Mouse (Mus musculus) adrenal gland, adult (tissue): ENCODE measurements around the gene Opn5.

Experiments
- DNase-seq, 2 experiments: peaks; one replicate each; pipeline ENCODE4 v3.0.0; 2022 to 2023; ENCODE audit warnings: low spot score in 1 of 2; ENCODE audit not compliant: inconsistent age in 2 of 2

Opn5 gene

DNA sequence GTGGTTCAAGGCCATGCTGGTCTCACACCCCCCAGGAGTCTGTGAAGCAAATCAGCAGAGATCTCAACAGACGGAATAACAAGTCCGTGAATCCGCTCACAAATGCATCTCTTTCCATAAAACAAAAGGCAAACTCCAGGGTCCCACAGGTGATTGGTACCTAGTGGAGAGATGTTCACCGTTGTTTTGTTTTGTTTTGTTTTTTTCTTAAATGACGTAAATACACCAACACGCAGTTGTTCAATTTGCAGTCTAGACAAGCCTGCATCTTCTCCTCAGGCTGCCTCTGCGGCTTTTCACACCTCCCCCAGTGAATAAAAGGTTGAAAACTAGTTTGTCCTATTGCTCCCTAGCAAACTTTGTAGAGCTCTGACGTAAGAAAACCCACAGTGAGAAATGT, at the start of gene Opn5:
Gene Opn5 (minus strand): TSS at position 101 of the 400 bp plus-strand sequence.
- no peak for DNase-seq

DNA sequence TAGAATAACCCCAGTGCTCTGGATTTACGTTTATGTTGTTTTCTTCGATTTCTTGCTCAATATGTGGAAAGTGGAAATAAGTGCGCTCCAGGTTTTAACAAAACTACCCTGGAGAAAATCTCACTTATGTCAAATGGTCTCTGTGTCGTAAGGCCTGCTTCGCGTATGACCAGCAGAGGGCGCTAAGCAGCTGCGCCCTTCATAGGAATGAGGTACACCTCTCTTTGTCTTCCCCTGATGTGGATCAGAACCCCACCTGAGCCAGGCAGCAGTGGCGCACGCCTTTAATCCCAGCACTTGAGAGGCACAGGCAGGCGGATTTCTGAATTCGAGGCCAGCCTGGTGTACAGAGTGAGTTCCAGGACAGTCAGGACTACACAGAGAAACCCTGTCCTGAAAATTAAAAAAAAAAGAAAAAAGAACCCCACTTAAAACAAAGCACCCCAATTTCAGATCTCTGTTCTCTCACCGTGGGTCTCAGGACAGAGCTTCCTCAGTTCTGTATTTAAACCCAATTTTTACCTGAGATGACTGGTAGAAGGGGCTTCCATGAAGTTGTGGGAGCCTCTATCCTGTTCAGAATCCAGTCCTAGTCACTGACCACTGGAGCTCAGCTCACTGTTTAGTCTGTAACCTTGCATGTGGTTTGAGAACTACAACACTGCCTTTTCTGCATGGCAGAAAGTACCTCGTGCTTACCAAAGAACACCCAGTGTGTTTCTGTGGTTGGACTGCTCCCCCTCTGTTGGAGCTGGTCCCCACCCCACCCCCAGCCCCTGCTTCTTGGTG, 47.6 kb upstream of the Opn5 start:
- peak; percentile 9 to 59 for DNase-seq

DNA sequence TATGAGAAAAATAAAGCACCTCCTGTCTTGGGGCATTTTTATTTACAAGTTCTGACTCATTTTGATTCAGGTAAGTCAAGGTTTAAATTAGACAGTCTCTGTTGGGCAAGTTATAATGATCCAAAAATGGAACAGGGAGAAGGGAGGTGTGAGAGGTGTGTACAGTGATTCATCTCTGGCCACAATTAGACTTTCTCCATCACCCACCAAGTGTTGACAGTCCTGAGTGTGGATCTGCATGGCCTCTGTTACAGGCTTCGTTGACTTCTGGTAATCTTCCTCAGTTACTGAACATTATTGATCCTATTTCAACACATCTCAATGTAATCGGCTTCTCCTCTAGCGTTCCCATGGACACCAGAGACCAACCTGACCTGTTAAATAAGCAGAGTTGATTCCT, 32.2 kb upstream of the Opn5 start:
- DNase-seq, result no peak

DNA sequence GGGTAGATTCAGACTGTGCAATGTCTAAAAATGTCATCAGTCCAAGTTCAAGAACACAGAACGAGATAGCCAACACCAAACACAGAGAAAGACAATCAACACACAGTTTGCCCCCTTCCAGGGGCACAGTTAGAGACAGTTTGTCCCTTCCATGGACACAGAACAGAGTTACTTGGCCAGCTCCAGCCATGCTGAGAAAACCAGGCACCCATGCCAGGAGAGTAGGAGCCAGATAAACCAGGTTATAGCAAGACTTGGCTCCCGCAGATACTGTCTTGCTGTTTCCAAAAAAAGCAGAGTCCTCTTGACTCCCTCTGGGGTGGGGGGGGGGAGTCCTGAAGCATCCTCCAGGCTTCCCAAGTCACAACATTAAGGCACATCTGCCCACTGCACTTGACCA, 19.0 kb upstream of the Opn5 start:
- DNase-seq, result no peak

DNA sequence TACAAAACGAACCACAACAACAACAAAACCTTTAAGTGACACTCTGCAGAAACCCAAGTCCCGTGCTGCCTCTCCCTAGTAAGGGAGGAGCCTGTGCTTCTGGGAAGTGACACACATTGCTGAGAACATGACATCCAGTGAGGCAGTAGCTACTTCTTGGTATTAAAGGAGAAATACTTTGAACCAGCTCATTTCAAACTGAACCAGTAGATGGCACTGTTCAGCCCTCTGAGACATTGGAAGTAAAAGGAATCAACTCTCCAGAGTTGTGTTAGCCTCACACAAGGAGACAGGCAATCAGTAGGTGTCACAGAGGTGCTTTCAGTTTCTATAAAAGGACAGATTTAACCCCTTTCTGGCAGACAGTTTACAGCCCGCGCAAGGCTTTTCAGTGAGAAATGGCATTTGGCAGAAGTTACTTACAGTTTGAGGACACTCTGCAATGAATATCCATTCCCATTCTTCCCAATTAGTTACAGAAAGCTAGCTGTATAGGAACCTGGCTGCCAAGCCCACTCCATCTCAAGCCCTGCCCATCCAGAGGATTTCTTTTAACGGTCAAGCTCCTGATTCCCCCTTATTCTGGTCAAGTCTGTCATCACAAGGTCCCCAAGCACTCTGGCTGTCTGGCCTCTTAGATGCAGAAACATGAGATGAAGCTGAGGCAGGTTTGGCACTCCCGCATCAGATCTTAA, 2.0 kb upstream of the Opn5 start:
- peak; percentile 9 to 83 for DNase-seq

DNA sequence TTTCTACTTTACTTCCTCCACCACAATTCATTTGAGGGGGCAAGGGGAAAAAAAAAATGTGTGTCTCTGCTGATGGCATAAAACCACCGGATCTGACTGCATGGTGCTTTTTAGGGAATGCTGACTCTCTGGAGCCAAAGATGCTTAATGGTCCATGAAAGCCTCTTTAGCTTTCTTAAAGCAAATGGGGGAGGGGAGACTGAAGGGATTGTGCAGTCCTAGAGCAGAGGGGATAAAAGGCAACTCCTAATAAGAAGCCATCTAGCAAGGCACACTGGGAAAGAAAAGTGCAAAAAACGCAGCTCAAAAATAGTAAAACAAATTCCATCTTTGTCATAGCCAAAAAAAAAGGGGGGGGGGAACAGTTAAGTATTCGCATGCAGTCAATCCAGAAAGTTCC, 2.9 kb downstream of the Opn5 start:
- DNase-seq, result no peak

DNA sequence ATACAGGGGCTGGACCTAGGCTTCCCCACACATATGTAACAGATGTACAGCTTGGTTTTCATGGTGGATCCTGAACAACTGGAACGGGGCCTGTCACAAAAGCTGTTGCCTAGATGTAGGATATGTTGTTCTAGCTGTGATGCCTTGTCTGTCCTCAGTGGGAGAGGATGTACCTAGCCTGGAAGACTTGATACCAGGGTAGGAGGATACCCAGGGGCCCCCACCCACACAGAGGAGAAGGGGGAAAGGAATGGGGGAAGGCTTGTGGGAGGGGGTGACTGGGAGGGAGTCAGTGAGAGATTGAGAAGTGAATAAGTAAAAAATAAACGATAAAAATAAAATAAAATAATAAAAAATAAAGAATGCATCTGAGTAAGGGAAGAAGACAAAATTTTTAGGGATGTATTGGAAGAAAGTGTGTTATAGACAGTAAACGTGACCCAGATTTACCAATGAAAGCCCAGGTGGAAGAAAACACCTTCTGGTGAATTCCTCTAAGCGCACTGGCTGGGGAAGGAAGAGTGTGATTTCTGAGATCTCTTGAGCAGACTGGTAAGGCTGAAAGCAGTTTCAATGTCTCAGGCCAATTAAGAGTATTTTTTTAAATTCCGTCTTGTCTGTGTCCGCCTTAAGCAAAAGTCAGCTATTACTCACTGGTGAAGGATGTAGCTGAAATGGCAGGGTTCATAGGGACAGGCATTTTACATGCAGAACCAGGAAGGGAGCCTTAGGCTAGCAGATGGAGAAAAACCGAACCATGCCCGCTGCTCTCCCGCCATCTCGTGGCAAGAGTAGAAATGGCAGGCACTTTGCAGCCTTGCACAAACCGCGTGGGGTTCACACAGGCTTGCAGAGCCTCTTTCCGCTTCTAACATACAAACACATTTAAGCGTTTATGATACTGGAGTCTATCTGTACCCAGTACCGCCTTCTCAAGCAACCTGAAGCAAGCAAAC, 8.1 kb downstream of the Opn5 start:
- peak; percentile 50 to 83 for DNase-seq

DNA sequence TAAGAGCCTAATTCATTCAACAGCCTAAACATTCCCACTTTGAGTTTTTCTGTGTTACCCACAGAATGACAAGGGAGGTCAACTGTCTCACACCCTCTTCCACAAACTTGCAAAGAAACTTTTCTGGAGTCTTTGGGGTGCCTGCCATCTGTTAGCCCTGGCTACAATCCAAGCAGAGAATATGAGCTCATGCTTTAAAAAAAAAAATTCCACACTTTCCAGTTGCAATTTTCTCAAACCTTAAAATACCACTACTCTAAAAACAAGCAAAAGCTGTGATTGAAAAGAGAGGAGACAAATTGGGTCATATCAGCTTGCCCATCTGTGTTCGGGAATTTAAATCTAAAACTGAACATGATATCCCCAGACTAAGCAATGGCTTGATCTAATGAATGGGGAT, 24.7 kb downstream of the Opn5 start:
- no peak for DNase-seq

DNA sequence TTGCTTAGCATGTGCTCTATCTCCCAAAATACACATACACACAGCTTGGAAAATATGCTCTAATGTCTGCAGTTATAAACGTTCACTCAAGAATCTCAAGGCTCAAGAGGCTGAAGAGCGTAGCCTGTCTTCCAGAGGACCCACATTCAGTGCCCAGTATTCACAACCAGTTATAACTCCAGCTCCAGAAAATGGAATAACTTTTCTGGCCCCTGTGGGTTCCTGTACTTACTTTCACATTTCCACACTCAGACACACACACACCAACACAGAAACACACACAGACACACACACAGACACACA, 28.2 kb downstream of the Opn5 start:
- DNase-seq, result no peak

DNA sequence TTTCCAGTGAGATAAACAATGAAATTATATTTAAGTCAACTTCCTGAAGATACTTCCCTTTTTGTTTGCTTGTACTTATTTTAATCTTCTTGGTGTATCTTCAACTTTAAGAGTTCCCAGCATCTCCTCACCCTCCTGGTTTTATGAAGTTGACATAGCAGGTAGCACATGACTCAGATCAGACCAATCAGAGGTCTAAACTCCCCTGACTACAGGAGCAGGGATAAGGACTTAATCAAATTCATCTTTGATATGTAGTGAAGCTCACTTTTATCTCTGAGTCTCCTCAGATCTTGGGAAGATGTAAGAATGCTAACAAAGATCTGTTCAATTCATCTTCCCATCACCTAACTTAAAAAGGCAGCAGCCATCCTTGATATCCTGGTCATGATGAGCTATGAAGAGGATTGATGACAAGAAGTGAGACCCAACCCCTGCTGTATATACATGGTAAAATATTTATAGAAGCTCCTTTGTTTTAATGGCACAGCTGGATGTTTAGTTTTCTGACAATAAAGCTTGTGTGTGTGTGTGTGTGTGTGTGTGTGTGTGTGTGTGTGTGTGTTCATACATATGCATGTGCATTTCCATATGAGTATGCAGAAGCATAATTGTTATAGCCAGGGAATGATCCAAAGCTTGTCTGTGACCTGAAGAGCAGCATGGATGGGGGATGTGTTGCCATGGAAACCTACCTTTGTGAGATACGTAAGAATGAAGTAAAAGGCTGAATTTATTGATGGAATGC, 28.7 kb downstream of the Opn5 start:
- DNase-seq, result no peak

DNA sequence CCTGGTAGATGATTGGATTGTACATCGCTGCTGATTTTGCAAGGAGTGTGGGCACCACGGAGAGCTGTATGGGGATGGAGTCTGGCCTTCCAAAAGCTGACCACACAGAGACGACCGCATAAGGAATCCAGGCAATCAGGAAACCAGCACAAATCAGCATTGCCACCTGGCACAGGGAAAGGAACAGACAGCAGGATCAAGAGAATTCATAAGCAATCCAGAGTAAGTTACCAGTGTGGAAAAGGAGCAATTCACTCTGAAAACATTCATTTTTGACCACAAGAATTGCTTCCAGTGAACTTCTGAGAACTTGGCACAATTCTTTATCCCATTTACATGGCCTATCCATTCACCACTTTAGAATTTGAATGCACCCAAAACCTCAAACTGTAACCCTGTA, 30.6 kb downstream of the Opn5 start:
- no peak for DNase-seq

DNA sequence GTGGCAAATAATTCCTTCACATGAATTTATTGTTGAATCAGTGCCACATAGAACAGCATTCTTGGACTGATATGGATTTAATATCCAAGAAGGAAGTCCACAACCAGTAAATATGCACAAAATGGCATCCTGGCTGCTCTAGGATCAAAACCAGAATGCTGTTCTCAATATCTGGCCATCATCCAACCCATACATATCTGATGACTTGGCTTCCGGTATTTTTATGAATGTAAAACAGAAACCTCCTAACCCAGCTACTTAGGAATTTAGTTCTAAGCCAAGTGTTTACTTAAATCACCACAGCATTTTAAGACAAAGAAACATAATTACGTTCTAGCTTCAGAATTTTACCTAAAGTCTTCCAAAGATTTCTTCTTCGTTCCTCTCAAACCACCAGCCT, 31.0 kb downstream of the Opn5 start:
- DNase-seq, result no peak

DNA sequence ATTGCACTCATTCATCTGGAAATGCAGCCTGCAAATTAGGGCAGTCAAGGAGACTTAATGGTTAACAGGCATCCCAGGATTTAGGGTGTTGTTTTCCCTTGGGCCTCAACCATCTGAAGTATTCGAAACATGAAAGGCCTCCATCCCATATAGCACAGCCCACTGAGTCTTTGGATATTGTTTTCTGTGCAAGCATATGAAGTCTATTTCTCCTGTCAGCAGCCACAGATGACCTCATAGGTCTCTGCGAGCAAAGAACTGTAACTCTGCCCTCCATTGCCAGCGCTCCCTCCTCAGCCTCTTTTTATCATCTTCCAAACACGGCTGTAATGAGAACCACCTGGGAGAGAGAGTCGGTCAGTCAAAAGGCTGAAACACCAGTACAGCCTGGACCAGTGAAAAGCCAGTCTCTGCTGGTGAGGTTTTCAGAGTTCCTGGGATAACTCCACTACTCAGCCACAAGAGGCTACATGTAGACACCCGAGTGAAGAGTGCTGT, 34.5 kb downstream of the Opn5 start:
- DNase-seq, result no peak

DNA sequence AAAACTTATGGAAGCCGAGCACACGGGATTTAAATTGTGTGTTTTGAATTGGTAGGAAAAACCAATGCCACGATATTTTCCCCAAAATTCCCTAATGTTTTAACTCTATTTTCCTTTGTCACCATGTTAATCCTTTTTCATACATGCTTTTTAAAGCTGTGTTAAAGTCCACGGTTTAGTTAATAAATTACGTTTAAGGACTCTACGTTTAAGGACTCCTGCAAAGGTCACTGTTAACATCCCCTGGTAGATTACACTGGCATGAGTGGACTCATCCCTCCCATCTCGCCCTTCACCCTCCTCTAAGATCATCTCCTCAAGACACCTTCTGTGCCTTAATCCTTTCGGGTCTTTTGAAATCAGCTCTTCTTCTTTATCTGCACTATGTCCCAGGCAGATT, 37.4 kb downstream of the Opn5 start:
- no peak for DNase-seq

DNA sequence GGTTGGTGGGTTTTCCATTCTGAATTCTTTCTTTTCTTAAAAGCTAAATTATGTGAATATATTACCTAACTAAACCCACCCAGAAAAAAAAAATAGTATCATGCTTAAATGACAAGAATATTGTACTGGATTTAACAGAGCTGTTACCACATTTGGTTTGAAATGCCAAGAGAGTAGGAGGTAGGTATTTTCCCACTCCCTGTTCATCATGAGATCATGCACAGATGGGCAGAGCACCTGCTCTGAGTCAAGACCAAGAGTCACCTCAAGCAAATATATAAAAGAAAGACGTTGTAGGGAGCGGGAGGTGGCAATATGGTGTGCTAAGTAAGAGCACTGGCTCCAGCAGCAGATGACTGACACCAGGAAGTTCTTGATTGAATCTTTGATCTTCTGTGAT, 61.6 kb downstream of the Opn5 start:
- no peak for DNase-seq

DNA sequence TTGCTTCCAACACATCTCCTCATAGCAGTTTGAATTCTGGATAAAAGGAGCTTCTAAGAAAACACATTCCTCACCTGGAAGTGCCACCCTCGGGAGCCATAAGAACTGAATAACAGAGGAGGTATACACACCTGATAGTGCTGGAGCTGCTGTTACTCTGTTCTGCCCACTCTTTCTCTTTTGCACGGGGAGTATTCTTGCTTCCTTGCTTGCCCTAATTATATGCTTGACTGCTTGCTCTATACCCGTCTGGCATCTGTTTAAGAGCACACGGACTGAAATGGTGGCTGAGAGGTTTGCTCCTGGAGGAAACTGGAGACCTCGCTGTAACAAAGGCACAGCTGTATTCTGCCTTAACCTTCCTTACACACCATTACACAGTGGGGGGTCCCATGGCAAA, 81.0 kb downstream of the Opn5 start:
- no peak for DNase-seq

DNA sequence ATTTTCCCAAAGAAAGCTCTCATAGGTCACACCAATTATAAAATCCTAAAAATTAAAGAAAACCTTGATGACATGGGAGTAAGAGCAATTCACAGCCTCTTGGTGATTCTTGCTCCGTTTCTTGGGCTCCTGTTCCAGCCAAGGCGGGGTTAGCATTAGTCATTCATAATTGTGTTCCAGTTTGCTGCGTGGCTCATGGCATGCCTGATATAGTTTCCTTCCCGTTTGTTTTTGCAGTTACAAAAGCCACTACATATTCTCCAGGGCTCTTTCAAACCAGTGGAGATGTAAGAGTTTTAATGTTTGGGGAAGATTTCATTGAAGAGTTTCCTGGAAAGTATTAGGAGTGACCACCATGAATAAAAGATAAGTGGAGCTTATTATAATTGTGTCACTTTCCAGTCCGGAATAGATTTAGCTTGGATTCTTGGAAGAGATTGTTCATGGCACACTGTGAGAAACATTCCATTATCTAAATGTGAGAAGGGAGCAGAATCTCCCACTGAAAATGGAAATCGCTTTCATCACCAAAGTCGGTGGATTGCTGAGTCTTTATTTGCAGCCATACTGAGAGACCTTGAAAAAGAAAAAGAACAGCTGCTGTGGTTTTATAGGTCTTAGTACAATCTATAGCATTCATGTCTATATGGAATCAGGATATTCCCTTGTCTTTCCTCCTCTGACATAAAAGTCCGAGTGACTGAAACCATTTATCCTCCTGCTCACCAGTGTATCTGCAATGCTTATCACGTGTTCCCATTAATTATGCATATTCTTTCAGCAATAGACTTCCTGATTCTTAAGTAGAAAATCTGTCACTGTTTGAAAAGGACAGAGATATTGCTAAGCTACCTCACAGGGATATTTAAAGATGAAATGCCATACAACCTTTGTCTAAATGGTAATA, 101.6 kb downstream of the Opn5 start:
- DNase-seq, result no peak
